Mouse (Mus musculus) liver, embryonic 14.5 days (tissue): ENCODE results near the gene P3h1. TPM values are rescaled to one million over a fixed set of nuclear protein-coding genes. Genes with fewer than 3 reads are reported as not detected.

Source experiments
- ATAC-seq: fragments of 200-750 bp; cut with Nextera tagmentation; 2 replicates; pipeline ENCODE4 v1.8.0; 2017; ENCODE audit warnings: moderate number of reproducible peaks, mild to moderate bottlenecking, moderate library complexity; ENCODE audit not compliant: insufficient read depth
- DNase-seq, 3 experiments: peaks; one replicate each; pipeline ENCODE4 v3.0.0-alpha.2; 2012 to 2013; ENCODE audit warnings: low read depth in 3 of 3, low spot score in 3 of 3
- H3K27ac ChIP-seq: fragments of 300-500 bp; sonication (generic); 2 replicates; pipeline ENCODE4 v1.5.1; 2014; ENCODE audit warnings: moderate library complexity, mild to moderate bottlenecking, control low read depth, inconsistent platforms
- H3K27me3 ChIP-seq: fragments of 300-500 bp; sonication (generic); 2 replicates; pipeline ENCODE4 v1.6.1; 2014; ENCODE audit warnings: mild to moderate bottlenecking, low read length, moderate library complexity; ENCODE audit not compliant: control insufficient read depth, insufficient read depth
- H3K36me3 ChIP-seq: fragments of 300-500 bp; sonication (generic); replicated peaks from 2 replicates; pipeline ENCODE4 v1.6.1; 2014; ENCODE audit warnings: low read depth; ENCODE audit not compliant: control insufficient read depth, insufficient read depth
- H3K4me1 ChIP-seq, 2 experiments: fragments of 200-500 bp in 1 of 2; fragments of 300-500 bp in 1 of 2; sonication (generic) in 1 of 2; replicated peaks; 2 replicates each; pipeline ENCODE4 v1.6.1; 2012 to 2014; ENCODE audit warnings: antibody characterized with exemption in 1 of 2, inconsistent platforms in 1 of 2, low read length in 1 of 2; ENCODE audit not compliant: control insufficient read depth in 2 of 2, insufficient read depth in 2 of 2
- H3K4me2 ChIP-seq: fragments of 300-500 bp; sonication (generic); 2 replicates; pipeline ENCODE4 v1.6.1; 2014; ENCODE audit warnings: low read depth, mild to moderate bottlenecking, control low read depth, moderate library complexity
- H3K4me3 ChIP-seq, 2 experiments: fragments of 200-500 bp in 1 of 2; fragments of 300-500 bp in 1 of 2; sonication (generic) in 1 of 2; 2 replicates each; pipeline ENCODE4 v1.5.1; 2012 to 2014; ENCODE audit warnings: low read depth in 2 of 2, low read length in 2 of 2, mild to moderate bottlenecking in 2 of 2, control low read depth in 1 of 2, inconsistent platforms in 1 of 2, moderate library complexity in 1 of 2; ENCODE audit not compliant: insufficient read depth in 1 of 2
- H3K9ac ChIP-seq: fragments of 300-500 bp; sonication (generic); replicated peaks from 2 replicates; pipeline ENCODE4 v1.6.1; 2014; ENCODE audit warnings: mild to moderate bottlenecking, control low read depth, moderate library complexity
- H3K9me3 ChIP-seq: fragments of 300-500 bp; sonication (generic); 2 replicates; pipeline ENCODE4 v1.6.1; 2016; ENCODE audit warnings: low read length, mixed read lengths; ENCODE audit not compliant: control insufficient read depth
- CTCF ChIP-seq: IDR thresholded peaks from 2 replicates; pipeline ENCODE4 v1.5.1; 2016; ENCODE audit warnings: antibody characterized with exemption, low read depth, control low read depth
- EP300 ChIP-seq: IDR thresholded peaks from 2 replicates; pipeline ENCODE4 v1.6.1; 2016; ENCODE audit warnings: antibody characterized with exemption, low read depth
- WGBS: fragments of 180-500 bp; shearing (Covaris S2); extraction: QIAGEN DNeasy Blood & Tissue Kit; methylation state at CpG from one replicate; pipeline ENCODE4 v1.1.7; 2014; ENCODE audit not compliant: insufficient replicate concordance; 5-methylcytosine and 5-hydroxymethylcytosine counted together
- polyA plus RNA-seq, 2 experiments: library from polyadenylated mRNA; depleted of rRNA in 1 of 2; stranded (reverse) in 1 of 2; unstranded in 1 of 2; fragments of >200 nt; fragmentation: Nextera tagmentation in 1 of 2; extraction: Ambion mirVana in 1 of 2; gene quantifications; 2 replicates each; pipeline versions ENCODE4 v1.2.1 to v1.2.3; 2012 to 2014

The P3h1 gene
- polyA plus RNA-seq, 2 experiments, result 7.9 to 9.1 TPM

GRCm38 (mm10) chr4:119194909-119195581 lies 37.7 kb upstream of the P3h1 start, which contains the start of gene Svbp:
Gene Svbp, plus strand, starts transcription at chr4:119195306.
- Histone ChIP-seq H3K9me3 (no peaks in the 10 kb centered on the region), H3K4me2 (peak within 1 kb of the TSS; percentile 93), H3K27ac (peak within 1 kb of the TSS; percentile 77), H3K9ac (peak within 1 kb of the TSS; percentile 98), H3K4me3 (peak within 1 kb of the TSS; percentile 79 to 100), H3K36me3 (no peaks in the 10 kb centered on the region; the same call in 1 of the 2 replicates), H3K27me3 (no peaks in the 10 kb centered on the region), H3K4me1 (peaks cover 42 to 62% of the 10 kb centered on the region in 2 experiments)
- under 1% methylated on average over 46 of the region's 47 CpGs for WGBS
- TF ChIP-seq CTCF (no peak), EP300 (no peak)
- DNase-seq, result peak; percentile 74 to 82 (median 82)
- peak; percentile 84 for ATAC-seq

DNA sequence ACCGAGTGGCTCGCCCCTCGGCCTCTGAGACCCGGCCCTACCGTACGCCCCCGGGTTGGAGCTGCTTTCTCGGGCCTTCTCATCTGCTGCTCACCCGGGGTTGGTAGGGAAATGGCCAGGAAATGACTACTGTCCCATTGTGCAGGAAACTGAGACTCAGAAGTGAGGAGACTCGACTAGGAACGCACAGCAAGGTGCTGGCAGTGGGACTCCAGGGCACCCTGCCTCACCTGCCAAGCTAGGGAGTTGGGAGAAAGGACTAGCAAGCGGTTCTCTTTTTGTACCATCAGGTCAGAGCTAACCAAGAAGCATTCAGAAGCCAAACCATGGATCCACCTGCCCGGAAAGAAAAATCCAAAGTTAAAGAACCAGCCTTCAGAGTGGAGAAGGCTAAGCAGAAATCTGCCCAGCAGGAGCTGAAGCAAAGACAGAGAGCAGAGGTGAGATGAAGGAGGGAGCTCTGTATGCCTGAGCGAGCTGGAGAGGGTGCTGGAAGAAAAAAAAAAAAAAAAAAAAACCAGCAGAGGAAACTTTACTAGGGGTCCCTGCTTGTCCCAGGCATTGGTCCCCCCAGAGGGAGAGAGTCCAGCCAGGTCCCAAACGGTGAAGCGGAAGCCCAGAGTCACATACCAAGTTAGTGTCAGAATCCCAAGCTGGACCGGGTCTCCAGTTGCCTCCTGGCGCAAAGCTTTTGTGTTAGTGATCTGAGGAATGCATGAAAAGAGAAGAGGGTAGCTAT lies 37.0 kb upstream of the P3h1 start:
- H3K4me3 ChIP-seq, result peak overlapping the region; percentile 79 to 100
- H3K4me2 ChIP-seq, result peak overlapping the region; percentile 93
- no peak for DNase-seq
- H3K27ac ChIP-seq, result peak overlapping the region; percentile 77
- H3K9ac ChIP-seq, result peak overlapping the region; percentile 98
- H3K9me3 ChIP-seq, result no peaks in the 10 kb centered on the region
- peaks cover under 1% of the 10 kb centered on the region for H3K36me3 ChIP-seq
- peaks cover 42 to 59% of the 10 kb centered on the region in 2 experiments for H3K4me1 ChIP-seq
- 15% methylated on average over 18 of the region's 18 CpGs for WGBS
- ATAC-seq, result peak; percentile 58
- no peak for TF ChIP-seq CTCF
- TF ChIP-seq EP300, result no peak
- H3K27me3 ChIP-seq, result no peaks in the 10 kb centered on the region

GRCm38 (mm10) chr4:119198105-119198504 lies 34.6 kb upstream of the P3h1 start:
- TF ChIP-seq CTCF (no peak), EP300 (no peak)
- H3K4me3 ChIP-seq, result no peak overlapping the region
- peak overlapping the region; percentile 34; the same call in 1 of the 2 replicates for H3K9ac ChIP-seq
- peak overlapping the region; percentile 18; the same call in 1 of the 2 replicates for H3K27ac ChIP-seq
- ATAC-seq (no peak), DNase-seq (no peak)
- H3K36me3 ChIP-seq, result peaks cover 9% of the 10 kb centered on the region
- H3K27me3 ChIP-seq, result no peaks in the 10 kb centered on the region
- peak overlapping the region; percentile 21 for H3K4me2 ChIP-seq
- no peaks in the 10 kb centered on the region for H3K9me3 ChIP-seq
- WGBS, result 65% methylated on average over 6 of the region's 6 CpGs
- peaks cover 29 to 37% of the 10 kb centered on the region in 2 experiments for H3K4me1 ChIP-seq

DNA sequence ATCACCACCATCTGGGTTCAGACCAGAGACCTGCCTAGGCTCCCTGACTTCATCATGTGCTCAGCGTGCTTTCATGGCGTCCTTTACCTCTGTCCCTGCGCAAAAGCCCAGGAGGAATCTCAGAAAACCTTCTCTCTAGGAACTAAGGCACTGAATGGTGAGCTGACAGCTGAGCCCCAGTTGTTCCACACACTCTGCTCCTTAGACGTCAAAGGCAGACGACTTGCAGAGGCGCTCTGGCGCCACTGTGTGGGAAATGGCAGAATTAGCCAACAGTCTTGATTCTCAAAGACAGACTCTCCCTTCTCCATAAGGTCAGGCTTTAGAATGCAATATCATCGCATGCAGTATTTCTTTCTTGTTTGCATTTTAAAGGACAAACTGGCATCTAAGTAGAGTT lies 28.0 kb upstream of the P3h1 start:
- 15% methylated on average over 8 of the region's 8 CpGs for WGBS

DNA sequence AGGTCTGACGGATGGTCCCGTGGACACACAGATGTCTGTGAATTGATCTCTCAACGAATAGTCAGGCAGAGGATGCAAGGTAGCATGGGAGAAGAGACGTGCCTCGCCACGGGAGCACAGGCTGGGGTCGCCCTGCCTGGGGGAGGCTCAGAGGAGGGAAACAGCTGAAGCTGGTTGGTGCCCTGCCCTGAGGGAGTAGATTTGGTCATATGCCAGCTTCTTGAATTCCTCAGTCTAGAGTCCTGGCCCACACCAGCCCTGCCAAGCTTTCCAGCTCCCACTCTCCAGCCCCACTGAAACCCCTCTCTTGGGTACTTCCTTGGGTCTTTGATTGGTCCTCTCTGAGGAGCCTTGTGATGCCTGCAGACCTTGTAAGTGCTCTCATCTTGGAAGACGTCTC lies 16.0 kb upstream of the P3h1 start:
- Histone ChIP-seq H3K36me3 (no peaks in the 10 kb centered on the region), H3K9me3 (no peaks in the 10 kb centered on the region), H3K4me2 (no peak overlapping the region), H3K4me1 (no peaks in the 10 kb centered on the region), H3K27ac (no peak overlapping the region), H3K27me3 (no peaks in the 10 kb centered on the region), H3K9ac (no peak overlapping the region), H3K4me3 (no peak overlapping the region)
- ATAC-seq (no peak), DNase-seq (no peak)
- 57% methylated on average over 8 of the region's 8 CpGs for WGBS
- no peak for TF ChIP-seq CTCF
- TF ChIP-seq EP300, result no peak

More for the DNA sequence above, 28.0 kb upstream of the P3h1 start:
- peaks cover 0 to 2% of the 10 kb centered on the region in 2 experiments; a peak in 1 of 4 replicates for H3K4me1 ChIP-seq
- no peaks in the 10 kb centered on the region for H3K27me3 ChIP-seq
- no peak overlapping the region for H3K27ac ChIP-seq
- TF ChIP-seq EP300, result no peak
- peak; percentile 98 for TF ChIP-seq CTCF
- no peak overlapping the region for H3K4me2 ChIP-seq
- DNase-seq, result peak; percentile 49 to 62 (median 62)
- no peaks in the 10 kb centered on the region for H3K9me3 ChIP-seq
- peaks cover 9% of the 10 kb centered on the region for H3K36me3 ChIP-seq
- H3K4me3 ChIP-seq, result no peak overlapping the region
- peak; percentile 65 for ATAC-seq
- H3K9ac ChIP-seq, result no peak overlapping the region
